Mouse (Mus musculus): ENCODE results near the gene Katnal1.

The Katnal1 gene

DNA sequence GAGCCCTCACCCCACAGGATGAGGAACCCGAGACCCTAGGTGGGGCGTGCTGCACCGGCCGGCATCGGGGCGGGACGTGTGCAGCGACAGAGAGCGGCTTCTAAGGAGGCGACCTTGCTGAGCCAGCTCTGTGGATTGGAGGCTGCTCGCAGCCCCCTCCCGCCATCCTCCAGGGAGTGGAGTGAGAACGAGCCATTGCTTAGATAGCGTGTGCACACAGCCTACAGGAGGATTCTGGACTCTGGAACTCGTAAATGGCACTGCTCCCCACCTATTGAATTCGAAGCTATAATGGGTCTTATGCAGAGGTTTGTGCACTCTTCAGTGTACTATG is at the start of gene Katnal1:
Gene Katnal1 (minus strand): TSS at position 205 of the 334 bp plus-strand sequence.
- DNase-seq, result no peak

- no peak for DNase-seq
Observed at GRCm38 (mm10) chr5:148978458-148979165, 49.5 kb upstream of the Katnal1 start.

- no peak for DNase-seq
Observed at GRCm38 (mm10) chr5:148977698-148978457, 48.8 kb upstream of the Katnal1 start.

DNA sequence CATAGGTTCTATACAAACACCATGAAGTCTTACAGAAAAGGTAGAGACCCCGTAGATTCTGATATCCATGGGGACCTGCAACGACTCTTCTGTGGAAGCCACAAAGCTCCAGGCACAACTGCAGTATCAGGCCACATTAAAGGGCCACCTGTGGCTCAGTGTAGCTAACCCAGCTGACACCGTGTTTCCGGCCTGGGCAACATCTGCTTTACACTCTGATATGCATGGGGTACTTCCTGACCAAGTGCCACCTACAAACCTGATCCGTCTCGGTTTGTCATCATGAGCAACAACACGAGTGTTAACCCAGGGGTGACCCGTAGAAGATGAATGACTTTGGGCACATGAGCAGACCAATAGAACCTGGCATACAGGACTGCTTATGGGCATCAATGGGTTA is 47.8 kb upstream of the Katnal1 start:
- no peak for DNase-seq

DNA sequence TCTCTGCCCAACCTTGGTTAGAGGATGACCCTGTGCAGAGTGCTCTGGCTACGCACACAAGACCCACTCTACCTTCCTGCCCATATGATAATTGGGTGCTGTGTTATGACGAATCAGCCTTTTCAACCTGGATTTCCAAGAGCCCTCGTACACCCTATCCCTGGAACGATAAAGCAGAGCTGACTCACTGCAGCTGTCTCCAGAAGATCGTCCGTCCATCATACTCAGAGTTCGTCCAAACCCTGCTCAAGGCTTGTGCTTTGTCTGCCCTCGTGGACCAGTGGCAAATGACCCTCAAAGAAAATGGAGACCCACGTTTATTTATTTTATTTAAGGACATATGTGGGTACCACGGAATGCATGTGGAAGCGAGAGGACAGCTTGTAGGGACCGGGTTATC is 45.9 kb upstream of the Katnal1 start:
- DNase-seq, result no peak

DNA sequence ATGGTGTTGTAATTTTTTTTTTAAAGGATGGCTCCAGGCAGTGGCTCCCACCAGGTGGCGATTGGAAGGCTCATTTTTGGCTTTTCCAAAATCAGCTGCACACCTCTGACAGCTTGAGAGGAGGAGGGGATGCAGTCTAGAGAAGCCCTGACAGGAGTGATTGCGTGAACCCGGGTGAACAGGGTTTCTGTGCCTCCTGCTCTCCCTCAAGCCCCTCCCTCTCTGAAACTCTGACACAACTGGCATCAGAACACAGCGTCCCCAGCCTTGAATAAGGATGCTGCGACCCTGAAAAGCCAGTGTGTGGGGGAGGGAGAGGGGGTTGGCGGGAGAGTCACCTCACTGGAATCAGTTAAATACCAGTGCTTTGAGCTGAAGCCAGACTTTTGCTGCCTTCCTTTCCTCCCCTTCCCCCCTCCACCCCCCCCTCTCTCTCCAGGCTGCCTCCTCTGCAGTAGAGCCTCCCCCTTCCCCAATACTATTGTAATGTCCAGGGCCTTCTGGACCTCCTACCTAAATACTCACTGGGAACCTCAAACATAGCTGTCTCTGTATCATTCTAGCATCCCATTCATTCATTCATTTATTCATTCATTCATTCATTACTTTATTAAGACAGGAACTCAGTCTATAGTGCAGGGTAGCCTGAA is 44.0 kb upstream of the Katnal1 start:
- DNase-seq, result no peak

GRCm38 (mm10) chr5:148972167-148972566 is 43.0 kb upstream of the Katnal1 start:
- no peak for DNase-seq

DNA sequence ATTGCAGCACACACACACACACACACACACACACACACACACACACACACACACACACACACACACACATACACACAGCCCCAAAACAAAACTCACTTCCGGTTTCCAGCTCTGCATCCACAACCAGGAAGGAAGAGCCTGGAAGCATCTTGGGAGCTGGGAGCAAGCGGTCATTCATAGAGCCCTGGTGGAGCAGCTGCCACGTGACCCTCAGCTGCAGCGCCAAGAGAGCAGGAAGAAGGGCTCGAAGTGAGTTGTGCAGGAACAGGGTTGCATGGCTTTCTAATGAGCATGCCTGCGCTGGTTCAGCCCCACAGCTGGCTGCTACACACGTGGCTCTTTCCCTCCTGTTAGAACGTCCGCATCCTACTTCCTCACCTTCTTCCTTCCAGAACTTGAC is 40.5 kb upstream of the Katnal1 start:
- DNase-seq, result no peak

GRCm38 (mm10) chr5:148968958-148969576 is 39.9 kb upstream of the Katnal1 start:
- no peak for DNase-seq

DNA sequence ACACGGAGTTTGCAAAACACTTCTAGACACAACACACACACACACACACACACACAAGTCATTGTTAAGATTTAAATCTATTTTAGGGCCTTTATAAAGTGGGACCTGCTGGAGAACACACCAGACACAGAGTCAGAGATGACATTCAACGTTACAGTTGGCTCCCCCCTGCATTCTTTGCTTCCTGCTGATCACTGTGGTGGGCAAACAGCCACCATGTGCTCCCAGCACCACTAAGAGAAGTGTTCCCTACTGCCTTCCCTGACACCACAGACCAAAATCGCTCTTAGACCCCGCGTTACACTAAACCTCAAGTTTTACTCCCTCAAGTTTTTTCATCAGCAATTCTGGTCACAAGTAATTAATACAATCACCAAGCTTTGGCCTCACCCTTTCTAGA is 39.1 kb upstream of the Katnal1 start:
- no peak for DNase-seq

DNA sequence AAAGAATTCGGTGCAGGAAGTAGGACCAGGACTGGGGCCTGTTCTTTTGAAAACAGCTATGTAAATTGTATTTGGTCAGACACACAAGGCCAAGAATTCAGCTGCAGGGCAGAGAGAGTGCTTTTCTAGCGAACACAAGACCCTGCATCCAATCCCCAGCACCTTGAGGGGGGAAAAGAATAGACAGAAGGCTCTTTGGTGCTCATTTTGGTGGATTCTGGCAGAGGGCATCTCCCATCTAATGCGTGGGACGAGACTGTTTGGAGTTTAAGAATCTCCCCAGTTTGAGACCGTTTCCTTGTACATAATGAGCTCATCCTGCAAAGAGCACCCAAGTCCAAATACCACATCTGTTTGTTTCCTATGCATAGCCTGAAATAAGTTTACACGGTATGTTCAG is 37.3 kb upstream of the Katnal1 start:
- no peak for DNase-seq

DNA sequence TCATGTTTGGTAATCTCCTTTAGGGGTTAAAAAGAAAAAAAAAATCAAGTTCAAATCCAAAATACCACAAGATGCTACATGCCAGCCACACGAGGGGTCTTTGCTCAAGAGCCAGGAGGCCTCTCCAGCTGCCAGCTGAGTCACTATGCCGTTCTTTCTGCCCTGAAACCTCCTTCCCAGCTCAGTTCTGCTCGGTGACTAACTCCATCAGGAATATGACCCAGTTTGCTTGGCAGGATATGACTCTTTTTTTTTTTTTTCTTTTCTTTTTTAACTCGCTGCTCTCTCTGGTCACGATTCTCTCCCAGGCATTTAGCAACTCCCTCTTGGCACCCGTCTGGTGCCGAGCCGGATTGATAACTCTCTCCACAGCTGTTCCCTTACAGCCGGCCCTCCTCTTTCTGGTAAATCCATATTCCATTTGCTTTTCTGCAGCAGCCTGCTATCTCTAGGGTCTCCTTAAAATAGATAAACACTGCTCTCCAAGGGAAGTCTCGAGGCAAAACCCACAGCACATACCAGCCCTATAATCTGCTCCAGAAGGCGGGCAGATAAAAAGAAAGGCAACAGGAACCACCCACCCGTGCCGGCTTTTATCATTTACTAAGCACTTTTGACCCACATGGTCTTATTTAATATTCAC is 36.7 kb upstream of the Katnal1 start:
- peak; percentile 36 to 44 for DNase-seq

DNA sequence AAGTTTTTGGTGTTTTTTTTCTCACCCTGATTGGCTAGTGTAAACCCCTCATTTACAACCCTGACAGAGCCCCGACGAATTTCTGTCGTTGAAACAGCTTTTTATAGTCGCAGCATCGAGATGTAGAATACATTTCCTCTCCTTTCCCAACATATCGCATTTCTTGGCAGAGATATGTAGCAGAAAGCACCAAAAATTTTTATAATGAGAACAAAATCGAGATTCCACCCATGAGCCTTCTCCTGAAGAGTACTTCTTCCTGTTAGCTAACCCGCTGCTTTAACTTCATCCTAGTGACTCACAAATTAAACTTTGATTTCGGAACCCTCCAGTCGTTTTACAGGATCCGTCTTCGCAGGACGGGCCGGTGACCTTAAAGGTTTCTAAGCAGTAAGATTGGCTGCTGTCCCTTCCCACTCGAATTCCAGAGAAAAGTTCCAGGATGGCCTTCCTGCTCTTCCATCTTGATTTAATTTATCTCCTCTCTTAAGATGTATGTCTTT is 36.0 kb upstream of the Katnal1 start:
- DNase-seq, result no peak

DNA sequence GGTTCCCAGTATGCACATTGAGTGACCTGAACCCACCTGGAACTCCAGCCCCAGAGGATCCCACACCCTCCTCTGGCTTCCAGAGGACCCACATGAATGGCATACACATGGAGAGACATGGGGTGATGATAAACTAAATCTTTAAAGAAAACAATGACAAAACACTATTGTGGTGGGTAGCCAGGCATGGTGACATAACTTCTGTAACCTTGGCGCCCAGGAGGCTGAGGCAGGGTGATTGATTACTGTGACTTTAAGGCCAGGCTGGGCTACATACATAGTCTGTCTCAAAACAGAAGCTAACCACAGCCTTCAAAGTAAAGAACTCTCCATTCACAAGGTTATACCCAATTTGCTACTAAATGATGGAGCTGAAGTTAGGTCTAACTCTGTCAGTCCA is 35.1 kb upstream of the Katnal1 start:
- no peak for DNase-seq

- DNase-seq, result no peak
Observed at GRCm38 (mm10) chr5:148960211-148960610, 31.1 kb upstream of the Katnal1 start.

DNA sequence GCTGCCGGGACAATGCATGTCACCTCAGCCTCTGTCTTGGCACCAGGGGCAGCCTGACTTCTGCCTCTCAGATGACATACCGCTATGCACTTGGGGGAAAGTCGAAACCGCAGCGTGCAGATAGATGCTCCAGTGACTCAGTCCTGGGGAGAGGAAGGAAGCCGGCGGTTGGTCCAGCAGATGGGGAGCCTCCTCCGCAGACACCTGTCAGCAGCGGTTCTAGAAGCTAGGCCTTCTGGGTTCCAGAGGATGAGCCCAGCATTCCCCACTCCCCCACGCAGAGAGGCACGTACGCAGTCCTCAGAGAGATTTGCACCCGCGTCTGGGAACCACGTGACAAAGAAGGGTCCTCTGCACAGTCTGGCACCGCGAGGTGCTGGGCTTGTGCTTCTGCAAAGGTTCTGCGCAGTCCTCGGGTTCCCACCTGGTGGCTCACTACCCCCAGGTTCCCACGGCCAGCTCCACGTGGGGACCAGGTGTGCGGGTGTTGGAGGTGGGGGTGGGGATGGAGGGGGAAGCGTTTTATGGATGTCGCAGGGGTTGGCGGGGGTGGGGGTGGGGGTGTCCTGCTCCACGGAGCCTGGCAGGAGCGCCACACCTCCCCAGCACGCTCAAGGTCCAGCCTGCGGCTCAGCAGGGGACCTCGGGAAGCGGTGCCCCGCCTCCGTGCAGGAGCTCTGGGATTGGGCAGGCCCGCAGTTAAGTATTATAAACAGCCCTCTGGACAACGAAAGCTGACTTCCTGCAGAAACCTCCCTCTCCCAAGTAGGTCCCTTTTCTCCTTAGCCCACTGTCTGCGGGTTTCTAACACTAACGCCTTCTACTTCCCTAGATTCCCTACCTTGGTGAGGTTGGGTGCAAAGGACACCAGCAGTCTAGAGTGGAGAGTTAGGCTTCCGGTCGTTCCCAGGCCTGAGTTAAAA is 30.2 kb upstream of the Katnal1 start:
- peak; percentile 65 to 79 for DNase-seq

- DNase-seq, result peak; percentile 31 to 52
Observed at GRCm38 (mm10) chr5:148958355-148958754, 29.2 kb upstream of the Katnal1 start.

DNA sequence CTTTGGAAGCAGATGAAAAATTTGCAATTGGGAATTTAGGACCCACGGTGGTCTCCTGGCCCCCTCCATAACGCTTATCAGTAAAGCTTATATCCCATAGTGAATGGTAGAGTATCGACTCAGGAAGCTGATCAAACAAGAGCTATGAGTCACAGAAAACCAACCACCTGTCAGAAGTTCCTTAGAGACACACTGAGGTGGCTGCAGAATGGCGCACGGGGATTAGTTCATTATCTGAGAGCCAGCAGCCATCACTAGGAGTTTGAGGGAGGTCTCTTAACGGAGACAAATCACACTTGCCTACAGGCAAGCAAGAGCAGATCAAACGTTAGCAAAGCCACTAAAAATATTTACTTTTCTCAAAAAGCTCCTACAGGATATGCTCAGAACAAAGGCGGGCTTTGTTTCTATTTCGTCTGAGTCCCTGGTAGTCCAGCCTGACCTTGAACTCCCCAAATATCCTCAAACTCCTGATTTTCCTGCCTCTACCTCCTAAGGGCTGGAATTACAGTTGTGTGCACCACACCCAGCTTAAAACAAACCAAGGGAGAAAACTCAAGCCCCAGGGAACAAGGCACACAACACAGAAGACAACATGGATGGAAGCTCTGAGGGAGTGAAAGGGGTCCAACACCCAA is 27.9 kb upstream of the Katnal1 start:
- DNase-seq, result no peak

GRCm38 (mm10) chr5:148956091-148956490 is 27.0 kb upstream of the Katnal1 start:
- no peak for DNase-seq

DNA sequence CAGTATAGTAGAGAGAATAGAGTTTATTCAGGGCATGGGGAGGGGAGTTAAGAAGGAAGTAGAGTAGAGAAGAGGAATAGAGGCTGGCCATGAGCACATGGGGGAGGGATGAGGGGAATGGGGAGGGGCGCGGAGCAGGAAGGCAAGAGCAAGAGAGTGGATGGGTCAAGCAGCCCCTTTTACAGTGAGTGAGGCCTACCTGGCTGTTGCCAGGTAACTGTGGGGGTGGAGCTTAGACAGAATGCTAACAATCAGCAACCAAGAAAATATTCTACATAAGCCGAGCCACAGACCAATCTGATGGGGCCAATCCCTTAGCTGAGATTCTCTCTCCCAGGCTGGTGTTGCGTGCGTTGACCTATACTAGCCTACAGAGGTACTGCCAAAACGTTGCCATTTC is 26.5 kb upstream of the Katnal1 start:
- no peak for DNase-seq

Data from cerebellum, postnatal 25 days (tissue).